Mouse (Mus musculus) A20 (cell line): Measurements from ENCODE around the gene Lin28a.

Source experiments
- DNase-seq: peaks from one replicate; pipeline ENCODE4 v3.0.0-alpha.2; 2011; ENCODE audit warnings: low read depth, low spot score

The Lin28a gene

GRCm38 (mm10) chr4:134018779-134019145, at the start of gene Lin28a:
Lin28a (minus strand) TSS chr4:134018841.
- no peak for DNase-seq

DNA sequence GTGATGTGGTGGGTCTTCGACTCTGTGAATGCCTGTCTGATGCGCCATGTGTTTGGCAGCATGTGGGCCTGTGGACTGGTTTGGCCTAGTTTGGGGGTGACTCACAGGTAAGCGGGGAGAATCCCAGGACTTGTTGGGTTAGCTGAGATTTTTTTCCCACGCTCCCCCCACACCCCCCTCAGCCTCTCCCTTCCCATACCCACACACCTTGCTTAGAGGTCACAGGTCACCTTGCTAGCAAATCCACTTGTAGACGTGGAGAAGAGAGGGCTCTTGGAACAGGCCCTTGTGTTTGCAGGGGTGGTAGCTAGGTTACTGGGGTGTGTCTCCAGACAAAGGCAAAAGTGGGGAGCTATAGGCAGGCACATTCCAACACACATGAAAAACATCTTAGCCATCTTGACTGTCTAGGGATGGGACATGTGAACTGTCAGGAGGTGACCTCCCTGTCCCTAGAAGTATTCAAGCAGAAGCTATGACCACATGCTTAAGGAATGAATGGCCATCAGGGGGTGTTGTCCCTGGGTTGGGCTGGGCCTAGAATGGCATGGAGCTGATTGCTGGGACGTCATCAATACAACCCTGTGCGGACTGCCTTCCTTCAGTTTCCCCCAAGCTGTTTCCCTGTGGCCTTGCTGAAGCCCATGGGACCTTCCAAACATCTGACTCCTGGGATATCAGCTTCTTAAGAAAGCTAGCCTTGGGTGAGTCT, 49.3 kb upstream of the Lin28a start:
- DNase-seq, result no peak

DNA sequence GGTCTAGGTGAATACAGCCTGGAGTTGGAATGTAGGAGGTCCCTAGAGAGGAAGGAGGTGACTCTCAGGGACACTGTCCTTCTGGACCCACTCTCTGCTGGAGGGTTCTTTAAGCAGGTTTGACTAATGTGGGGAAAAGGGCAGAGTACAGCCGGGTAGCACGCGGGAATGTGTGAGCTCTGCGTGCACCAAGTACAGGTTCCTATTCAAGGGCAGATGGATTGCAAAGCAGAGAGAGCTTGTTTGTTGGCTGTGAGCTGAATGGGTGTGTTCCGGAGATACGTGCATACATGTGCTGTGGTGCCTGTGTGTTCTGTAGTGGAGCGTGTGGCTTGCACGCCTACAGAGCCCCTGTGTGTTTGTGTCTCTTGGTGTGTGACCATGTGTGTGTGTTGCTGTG, 48.7 kb upstream of the Lin28a start:
- DNase-seq, result no peak

DNA sequence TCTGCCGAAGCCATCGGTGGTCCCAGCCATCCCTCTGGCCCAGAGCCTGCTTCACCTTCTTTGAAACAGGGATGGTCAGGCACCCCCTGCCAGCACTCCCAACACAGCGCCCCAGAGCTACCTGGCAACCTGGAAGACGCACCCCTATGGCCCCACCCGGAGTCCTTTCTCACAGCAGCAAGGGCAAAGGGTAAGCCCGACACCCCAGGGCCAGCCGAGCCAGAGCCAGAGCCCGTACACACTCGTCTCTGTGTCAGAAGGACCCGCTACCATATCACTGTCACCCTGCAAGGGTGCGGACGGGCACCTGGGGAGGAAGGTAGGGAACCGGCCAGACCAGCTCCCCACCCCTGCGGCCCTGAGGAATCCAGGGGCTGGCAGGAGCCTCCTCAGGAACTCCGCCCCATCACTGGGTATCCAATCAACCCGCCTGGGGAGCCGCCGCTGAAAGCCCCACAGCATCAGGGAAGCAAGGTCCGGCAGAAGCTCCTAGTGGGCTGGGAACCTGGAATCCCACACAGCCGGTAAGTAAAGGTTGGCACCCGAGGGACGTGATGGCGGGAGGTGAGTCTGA, 46.9 kb upstream of the Lin28a start:
- DNase-seq, result no peak

DNA sequence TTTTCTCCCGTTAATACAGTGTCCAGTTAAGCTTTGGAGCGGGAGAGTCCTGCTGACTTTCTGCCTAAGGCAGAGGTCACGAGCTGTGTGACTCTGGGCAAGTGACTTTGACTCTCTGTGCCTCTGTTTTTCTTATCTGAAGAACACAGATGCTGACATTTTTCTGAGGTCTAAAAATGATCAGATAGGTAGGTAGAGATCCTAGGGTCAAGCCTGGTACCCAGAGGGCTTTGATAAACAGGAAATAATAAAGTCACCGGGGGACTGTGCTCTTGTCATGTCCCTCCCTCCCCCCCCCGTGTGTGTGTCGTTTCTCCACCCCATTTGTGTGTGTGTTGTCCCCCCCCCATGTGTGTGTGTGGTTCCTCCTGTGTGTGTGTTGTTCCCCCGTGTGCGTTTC, 43.9 kb upstream of the Lin28a start:
- DNase-seq, result no peak

- DNase-seq, result no peak
Measured at GRCm38 (mm10) chr4:134061944-134062446, 43.4 kb upstream of the Lin28a start.

- DNase-seq, result no peak
Measured at GRCm38 (mm10) chr4:134061166-134061830, 42.7 kb upstream of the Lin28a start.

- DNase-seq, result no peak
Measured at GRCm38 (mm10) chr4:134060135-134060865, 41.7 kb upstream of the Lin28a start, which contains the start of gene Crybg2. Crybg2 (plus strand) TSS chr4:134060815.

DNA sequence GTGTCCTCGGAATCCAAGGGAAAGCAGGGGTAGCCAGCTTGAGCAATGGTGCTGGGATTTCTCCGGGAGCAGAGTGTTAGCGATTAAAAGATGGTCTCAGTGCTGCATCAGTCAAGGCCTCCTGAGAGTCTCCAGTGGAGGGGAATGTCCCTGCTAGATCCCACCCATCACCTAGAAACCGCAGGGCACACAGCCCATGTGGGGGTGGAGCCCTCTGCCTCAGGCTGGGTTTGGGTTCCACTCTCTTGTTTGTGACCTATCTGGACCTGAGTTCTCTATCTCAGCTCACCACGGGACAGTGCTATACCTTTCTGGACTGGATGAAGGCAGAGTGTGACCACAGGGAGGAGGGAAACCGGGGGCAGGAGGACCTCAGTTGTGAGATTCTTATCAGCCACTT, 40.3 kb upstream of the Lin28a start:
- DNase-seq, result no peak

- DNase-seq, result no peak
Measured at GRCm38 (mm10) chr4:134058166-134058715, 39.6 kb upstream of the Lin28a start.

- DNase-seq, result no peak
Measured at GRCm38 (mm10) chr4:134053538-134053937, 34.9 kb upstream of the Lin28a start, which contains the start of gene Zfp683. Zfp683 (plus strand) TSS chr4:134053838.

DNA sequence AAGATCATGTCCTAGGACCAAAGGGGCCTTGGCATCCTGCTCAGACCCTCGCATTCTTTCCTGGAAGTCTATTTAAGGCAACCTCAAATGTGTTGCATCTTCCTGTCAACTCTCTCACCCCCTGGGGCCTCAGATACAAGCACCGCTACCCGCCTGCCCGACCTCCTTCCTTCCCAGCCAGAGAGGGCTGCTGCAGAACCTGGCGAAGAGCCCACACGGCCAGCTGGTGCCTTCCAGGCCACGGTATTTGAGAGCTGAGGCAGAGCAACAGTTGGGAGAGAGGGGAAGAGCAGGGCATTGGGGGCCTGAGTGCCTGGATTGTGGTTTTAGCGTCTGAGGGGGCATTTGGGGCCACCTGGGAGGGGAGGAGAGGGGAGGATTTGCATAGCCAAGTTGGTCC, 33.9 kb upstream of the Lin28a start:
- no peak for DNase-seq

GRCm38 (mm10) chr4:134051912-134052311, 33.3 kb upstream of the Lin28a start:
- DNase-seq, result no peak

- DNase-seq, result no peak
Measured at GRCm38 (mm10) chr4:134047648-134048047, 29.0 kb upstream of the Lin28a start.

- no peak for DNase-seq
Measured at GRCm38 (mm10) chr4:134043041-134043440, 24.4 kb upstream of the Lin28a start.

GRCm38 (mm10) chr4:134041317-134042123, 22.9 kb upstream of the Lin28a start:
- DNase-seq, result no peak

GRCm38 (mm10) chr4:134035953-134036352, 17.3 kb upstream of the Lin28a start:
- DNase-seq, result peak; percentile 63

GRCm38 (mm10) chr4:134025802-134026201, 7.2 kb upstream of the Lin28a start:
- no peak for DNase-seq

DNA sequence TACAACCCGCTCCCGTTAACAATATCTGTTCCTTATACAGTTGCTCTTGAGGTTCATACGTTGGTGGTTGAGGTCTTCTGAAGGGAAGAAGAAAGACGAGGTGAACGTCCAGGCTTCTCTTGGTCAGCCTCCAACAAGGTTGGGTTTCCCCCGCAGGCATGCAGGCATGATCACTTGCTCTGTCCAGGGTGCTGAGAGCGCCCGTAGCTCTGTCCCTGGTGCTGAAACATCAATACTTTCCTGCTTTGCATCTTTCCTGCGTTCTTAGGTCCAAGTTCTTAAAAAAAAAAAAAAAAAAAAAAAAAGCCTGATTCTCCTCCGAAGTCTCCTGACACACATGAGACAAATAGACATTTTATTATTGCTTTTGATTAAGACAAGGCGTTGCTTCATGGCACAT, 2.0 kb upstream of the Lin28a start:
- DNase-seq, result peak; percentile 53

- DNase-seq, result no peak
Measured at GRCm38 (mm10) chr4:134019641-134020351, 1.2 kb upstream of the Lin28a start.
